Mouse (Mus musculus) heart, embryonic 10.5 days (tissue): ENCODE measurements around the gene Gpr107. TPM values are rescaled to one million over a fixed set of nuclear protein-coding genes. Genes with fewer than 3 reads are reported as not detected.

ENCODE experiments used
- DNase-seq: peaks from one replicate; pipeline ENCODE4 v3.0.0-alpha.2; 2017; ENCODE audit warnings: low spot score
- H3K27ac ChIP-seq: fragments of 300-500 bp; sonication (generic); 2 replicates; pipeline ENCODE4 v1.5.1; 2016; ENCODE audit warnings: mild to moderate bottlenecking
- H3K27me3 ChIP-seq: fragments of 300-500 bp; sonication (generic); 2 replicates; pipeline ENCODE4 v1.6.1; 2016; ENCODE audit warnings: mild to moderate bottlenecking; ENCODE audit not compliant: poor library complexity, insufficient read depth, severe bottlenecking
- H3K36me3 ChIP-seq: fragments of 300-500 bp; sonication (generic); 2 replicates; pipeline ENCODE4 v1.6.1; 2016; ENCODE audit warnings: mild to moderate bottlenecking, moderate library complexity
- H3K4me1 ChIP-seq: fragments of 300-500 bp; sonication (generic); 2 replicates; pipeline ENCODE4 v1.6.1; 2016; ENCODE audit warnings: mild to moderate bottlenecking
- H3K4me3 ChIP-seq: fragments of 300-500 bp; sonication (generic); 2 replicates; pipeline ENCODE4 v1.5.1; 2016; ENCODE audit warnings: mild to moderate bottlenecking, moderate library complexity
- H3K9me3 ChIP-seq: fragments of 300-500 bp; sonication (generic); 2 replicates; pipeline ENCODE4 v1.6.1; 2016; ENCODE audit warnings: mild to moderate bottlenecking, moderate library complexity
- WGBS: fragments of 180-500 bp; shearing (Covaris S2); methylation state at CpG from one replicate; pipeline ENCODE4 v1.1.7; 2016; 5-methylcytosine and 5-hydroxymethylcytosine counted together
- polyA plus RNA-seq: library from polyadenylated mRNA; unstranded; fragments of >200 nt; fragmentation: Nextera tagmentation; extraction: Ambion mirVana; gene quantifications from 2 replicates; pipeline ENCODE4 v1.2.1, GENCODE M21; 2016

Gene Gpr107
- 35.9 and 37.4 TPM in 2 replicates for polyA plus RNA-seq

GRCm38 (mm10) chr2:31151892-31152812, at the start of gene Gpr107:
Gene Gpr107 (plus strand): TSS chr2:31152316.
- Histone ChIP-seq H3K27me3 (no peaks in the 10 kb centered on the region), H3K36me3 (peaks cover 32% of the 10 kb centered on the region), H3K4me1 (peaks cover 29% of the 10 kb centered on the region), H3K9me3 (no peaks in the 10 kb centered on the region), H3K4me3 (peak within 1 kb of the TSS; percentile 100), H3K27ac (peak within 1 kb of the TSS; percentile 96)
- DNase-seq, result peak; percentile 94
- WGBS, result under 1% methylated on average over 53 of the region's 53 CpGs

GRCm38 (mm10) chr2:31103321-31103720, 48.8 kb upstream of the Gpr107 start:
- H3K9me3 ChIP-seq, result no peaks in the 10 kb centered on the region
- H3K4me1 ChIP-seq, result peaks cover 40% of the 10 kb centered on the region
- H3K36me3 ChIP-seq, result peaks cover 7% of the 10 kb centered on the region
- H3K27me3 ChIP-seq, result no peaks in the 10 kb centered on the region
- 78% methylated on average over 8 of the region's 8 CpGs for WGBS
- DNase-seq, result no peak
- H3K27ac ChIP-seq, result no peak overlapping the region
- H3K4me3 ChIP-seq, result no peak overlapping the region

- 74% methylated on average over 3 of the region's 3 CpGs for WGBS
- H3K4me1 ChIP-seq, result peaks cover 50% of the 10 kb centered on the region
These were observed 46.8 kb upstream of the Gpr107 start for GRCm38 (mm10) chr2:31105279-31105678.

DNA sequence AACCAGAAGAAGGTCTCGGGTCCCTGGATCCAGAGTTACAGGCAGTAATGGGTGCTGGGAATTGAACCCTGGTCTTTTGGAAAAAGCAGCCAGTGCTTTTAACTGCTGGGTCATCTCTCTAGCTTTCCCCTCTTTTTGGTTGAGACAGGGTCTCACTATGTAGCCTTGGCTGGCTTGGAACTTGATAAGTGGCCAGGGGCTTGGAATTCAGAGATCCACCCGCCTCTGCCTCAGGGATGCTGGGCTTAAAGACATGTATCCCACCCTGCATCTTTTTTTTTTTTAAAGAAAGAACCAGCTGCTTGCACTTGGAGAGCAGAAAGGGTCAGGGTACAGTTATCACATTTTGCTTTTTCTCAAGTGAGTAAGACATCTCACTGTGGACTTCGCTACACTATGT, 46.1 kb upstream of the Gpr107 start:
- no peaks in the 10 kb centered on the region for H3K36me3 ChIP-seq
- no peaks in the 10 kb centered on the region for H3K27me3 ChIP-seq
- no peak overlapping the region for H3K4me3 ChIP-seq
- DNase-seq, result no peak
- no peaks in the 10 kb centered on the region for H3K9me3 ChIP-seq
- peaks cover 53% of the 10 kb centered on the region for H3K4me1 ChIP-seq
- 88% methylated on average over 3 of the region's 3 CpGs for WGBS
- H3K27ac ChIP-seq, result peak overlapping the region; percentile 84; the same call in 1 of the 2 replicates

More at GRCm38 (mm10) chr2:31105279-31105678, 46.8 kb upstream of the Gpr107 start:
- no peaks in the 10 kb centered on the region for H3K9me3 ChIP-seq
- no peaks in the 10 kb centered on the region for H3K27me3 ChIP-seq
- H3K27ac ChIP-seq, result no peak overlapping the region; the same call in 1 of the 2 replicates
- no peak for DNase-seq
- H3K36me3 ChIP-seq, result peaks cover under 1% of the 10 kb centered on the region; the same call in 1 of the 2 replicates
- no peak overlapping the region for H3K4me3 ChIP-seq

- H3K9me3 ChIP-seq, result no peaks in the 10 kb centered on the region
- WGBS, result 22% methylated on average over 11 of the region's 11 CpGs
- H3K27me3 ChIP-seq, result no peaks in the 10 kb centered on the region
- no peaks in the 10 kb centered on the region for H3K36me3 ChIP-seq
- DNase-seq, result no peak
- peak overlapping the region; percentile 18; the same call in 1 of the 2 replicates for H3K4me3 ChIP-seq
- peak overlapping the region; percentile 84 for H3K27ac ChIP-seq
- H3K4me1 ChIP-seq, result peaks cover 50% of the 10 kb centered on the region
These were observed 45.3 kb upstream of the Gpr107 start for GRCm38 (mm10) chr2:31106621-31107320.

DNA sequence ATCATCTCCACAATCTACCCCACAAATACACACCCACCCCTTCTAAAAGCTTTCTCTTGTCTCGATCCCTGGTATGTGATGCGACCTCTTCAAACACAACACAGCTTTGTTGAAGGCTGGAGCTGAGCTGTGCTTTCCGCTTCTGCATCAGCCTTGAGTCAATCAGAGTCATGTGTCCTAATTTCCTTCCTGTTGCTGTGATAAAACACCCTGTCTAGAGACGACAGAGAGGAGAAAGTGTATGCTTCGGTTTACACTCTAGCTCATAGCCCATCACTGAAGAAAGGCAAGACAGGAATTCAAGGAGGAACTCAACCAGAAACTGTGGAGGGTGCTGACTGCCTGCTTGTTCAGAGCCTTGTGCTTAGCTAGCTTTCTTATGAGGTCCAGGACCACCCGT, 43.9 kb upstream of the Gpr107 start:
- H3K9me3 ChIP-seq, result no peaks in the 10 kb centered on the region
- 0 out of 2 replicates have a peak overlapping the region, but pooled peaks have one; percentile 1 for H3K27ac ChIP-seq
- H3K27me3 ChIP-seq, result no peaks in the 10 kb centered on the region
- DNase-seq, result no peak
- H3K36me3 ChIP-seq, result peaks cover under 1% of the 10 kb centered on the region; the same call in 1 of the 2 replicates
- 60% methylated on average over 6 of the region's 6 CpGs for WGBS
- H3K4me1 ChIP-seq, result peaks cover 47% of the 10 kb centered on the region
- H3K4me3 ChIP-seq, result no peak overlapping the region

- WGBS, result 53% methylated on average over 12 of the region's 12 CpGs
- no peak overlapping the region for H3K27ac ChIP-seq
- peaks cover 43% of the 10 kb centered on the region for H3K4me1 ChIP-seq
These were observed 42.1 kb upstream of the Gpr107 start for GRCm38 (mm10) chr2:31109960-31110548.

DNA sequence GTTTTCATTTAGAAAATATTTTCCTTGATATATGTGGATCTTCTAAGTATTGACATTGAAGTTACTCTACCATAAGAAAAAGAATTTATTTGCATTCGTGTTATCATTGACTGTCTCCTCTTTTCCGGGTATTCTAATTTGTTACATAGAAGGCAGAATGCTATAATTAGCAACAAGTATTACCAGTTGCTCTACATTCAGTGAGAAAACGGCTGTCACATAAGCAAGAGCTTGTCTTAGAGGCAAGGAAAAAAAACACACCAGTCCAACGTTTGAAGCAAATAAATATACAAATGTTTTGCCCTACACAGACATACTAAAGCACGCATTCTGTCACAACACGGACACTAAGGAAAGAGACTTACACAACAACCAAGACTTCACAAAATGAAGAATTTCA, 40.4 kb upstream of the Gpr107 start:
- WGBS, result 73% methylated on average over 6 of the region's 6 CpGs
- DNase-seq, result no peak
- Histone ChIP-seq H3K27ac (no peak overlapping the region), H3K9me3 (no peaks in the 10 kb centered on the region), H3K4me1 (peaks cover 50% of the 10 kb centered on the region), H3K27me3 (no peaks in the 10 kb centered on the region), H3K36me3 (peaks cover 8% of the 10 kb centered on the region), H3K4me3 (no peak overlapping the region)

More at GRCm38 (mm10) chr2:31109960-31110548, 42.1 kb upstream of the Gpr107 start:
- H3K36me3 ChIP-seq, result peaks cover 7% of the 10 kb centered on the region
- no peak overlapping the region for H3K4me3 ChIP-seq
- no peak for DNase-seq
- H3K27me3 ChIP-seq, result no peaks in the 10 kb centered on the region
- H3K9me3 ChIP-seq, result no peaks in the 10 kb centered on the region

DNA sequence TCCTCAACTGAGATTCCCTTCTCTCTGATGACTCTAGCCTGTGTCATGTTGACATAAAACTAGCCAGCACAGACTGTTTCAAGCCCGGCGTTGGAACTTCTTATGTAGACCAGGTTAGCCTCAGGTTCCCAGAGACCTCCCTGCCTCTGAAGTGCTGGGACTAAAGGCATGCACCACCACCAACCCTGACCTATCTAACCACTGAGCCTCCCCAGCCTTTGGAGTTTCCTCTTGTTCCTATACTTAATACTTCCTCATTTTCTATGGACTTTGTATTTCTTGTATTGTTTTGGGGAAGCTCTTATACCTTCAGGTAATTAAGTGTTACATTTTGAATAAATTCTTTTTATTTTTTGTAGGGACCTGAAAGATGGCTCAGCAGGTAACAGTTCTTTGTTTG, 37.9 kb upstream of the Gpr107 start:
- Histone ChIP-seq H3K27ac (no peak overlapping the region), H3K4me3 (no peak overlapping the region), H3K36me3 (peaks cover 16% of the 10 kb centered on the region), H3K9me3 (no peaks in the 10 kb centered on the region), H3K4me1 (peaks cover 32% of the 10 kb centered on the region), H3K27me3 (no peaks in the 10 kb centered on the region)
- 89% methylated on average over 2 of the region's 2 CpGs for WGBS
- DNase-seq, result no peak

DNA sequence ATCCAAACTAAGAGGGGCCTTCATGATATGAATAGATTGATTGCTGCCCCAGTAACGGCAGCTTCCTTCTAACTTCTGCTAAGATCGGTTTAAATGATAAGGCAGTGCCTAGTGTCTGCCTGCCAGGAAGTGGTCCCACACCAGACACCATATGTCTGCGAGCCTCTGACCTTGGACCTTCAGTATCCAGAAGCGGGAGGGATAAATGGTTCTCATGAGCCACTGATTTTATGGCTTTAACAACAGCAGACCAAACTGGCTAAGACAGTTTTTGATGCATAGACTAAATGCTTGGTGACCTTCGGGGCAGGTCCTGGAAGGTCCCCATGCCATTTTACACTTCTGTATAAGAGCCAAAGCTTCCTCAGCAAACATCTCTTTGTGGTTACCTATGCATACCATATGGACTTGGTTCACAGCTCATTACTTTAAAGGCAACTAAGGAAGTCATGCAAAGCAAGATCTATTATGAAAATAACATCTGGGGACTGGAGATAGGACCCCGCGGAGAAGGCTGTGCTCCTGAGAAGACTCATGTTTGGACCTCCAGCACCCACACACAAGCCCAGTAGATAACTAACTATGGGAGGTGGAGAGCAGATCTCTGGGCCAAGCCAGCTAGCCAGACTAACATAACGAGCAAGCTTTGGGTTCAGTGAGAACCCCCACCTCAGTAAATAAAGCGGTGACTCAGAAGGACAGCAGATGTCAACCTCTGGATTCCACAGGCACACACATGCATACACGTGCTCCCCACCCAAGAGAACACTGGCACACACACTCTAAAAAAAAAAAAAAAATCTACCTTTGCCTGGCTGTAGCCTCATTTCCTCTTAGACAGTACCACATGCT, 36.8 kb upstream of the Gpr107 start:
- Histone ChIP-seq H3K9me3 (no peaks in the 10 kb centered on the region), H3K36me3 (peaks cover 16% of the 10 kb centered on the region), H3K27ac (no peak overlapping the region), H3K27me3 (no peaks in the 10 kb centered on the region), H3K4me1 (peaks cover 33% of the 10 kb centered on the region), H3K4me3 (no peak overlapping the region)
- 71% methylated on average over 10 of the region's 10 CpGs for WGBS
- DNase-seq, result no peak

GRCm38 (mm10) chr2:31115943-31116731, 36.0 kb upstream of the Gpr107 start:
- H3K4me3 ChIP-seq, result no peak overlapping the region
- H3K9me3 ChIP-seq, result no peaks in the 10 kb centered on the region
- H3K27me3 ChIP-seq, result no peaks in the 10 kb centered on the region
- peaks cover 28% of the 10 kb centered on the region for H3K4me1 ChIP-seq
- WGBS, result 79% methylated on average over 10 of the region's 10 CpGs
- DNase-seq, result no peak
- H3K36me3 ChIP-seq, result peaks cover 16% of the 10 kb centered on the region
- peak overlapping the region; percentile 36; the same call in 1 of the 2 replicates for H3K27ac ChIP-seq
